Mouse (Mus musculus): Measurements from ENCODE around the gene Ddx1. TPM values are rescaled to one million over a fixed set of nuclear protein-coding genes. Genes with fewer than 3 reads are reported as not detected.

The Ddx1 gene
- polyA plus RNA-seq, 1 experiment, result 12.1 TPM

DNA sequence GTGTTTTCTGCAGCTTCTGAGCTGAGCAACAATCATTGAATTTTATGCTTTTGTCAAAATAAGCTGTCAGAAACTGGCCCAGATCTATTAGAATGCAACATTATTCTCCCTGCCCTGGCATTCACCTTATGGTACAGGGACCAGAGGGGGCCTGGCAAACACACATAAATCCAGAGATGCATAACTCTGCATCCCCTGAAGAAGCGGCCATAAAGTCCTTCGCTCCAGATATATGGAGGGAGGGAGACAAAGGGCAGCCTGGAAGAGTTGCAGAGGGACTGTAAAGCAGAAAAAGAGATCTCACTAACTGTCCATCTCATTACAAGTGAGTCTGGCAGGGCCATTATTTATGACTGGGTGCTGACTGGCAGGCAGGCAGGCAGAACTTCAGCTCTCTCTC lies 6.7 kb upstream of the Ddx1 start:
- Histone ChIP-seq H3K27ac (ENCODE audit: insufficient read depth, low read depth, low read length) (no peak overlapping the region), H3K4me3 (ENCODE audit: insufficient read depth, low read depth, low read length) (no peak overlapping the region), H3K27me3 (replicated peaks; ENCODE audit: control insufficient read depth, insufficient read depth, low read length) (no peaks in the 10 kb centered on the region), H3K36me3 (ENCODE audit: control insufficient read depth, insufficient read depth, low read length) (no peaks in the 10 kb centered on the region), H3K4me1 (ENCODE audit: control insufficient read depth, insufficient read depth, low read length) (no peaks in the 10 kb centered on the region)
- no peak for DNase-seq
- TF ChIP-seq CTCF (conservative IDR thresholded peaks at IDR 0.05; ENCODE audit: insufficient read depth, insufficient read length, low read depth, low read length) (no peak), POLR2A (IDR thresholded peaks at IDR 0.05; ENCODE audit: low read depth, low read length) (no peak)
- WGBS, result 34% methylated on average over 2 of the region's 2 CpGs

DNA sequence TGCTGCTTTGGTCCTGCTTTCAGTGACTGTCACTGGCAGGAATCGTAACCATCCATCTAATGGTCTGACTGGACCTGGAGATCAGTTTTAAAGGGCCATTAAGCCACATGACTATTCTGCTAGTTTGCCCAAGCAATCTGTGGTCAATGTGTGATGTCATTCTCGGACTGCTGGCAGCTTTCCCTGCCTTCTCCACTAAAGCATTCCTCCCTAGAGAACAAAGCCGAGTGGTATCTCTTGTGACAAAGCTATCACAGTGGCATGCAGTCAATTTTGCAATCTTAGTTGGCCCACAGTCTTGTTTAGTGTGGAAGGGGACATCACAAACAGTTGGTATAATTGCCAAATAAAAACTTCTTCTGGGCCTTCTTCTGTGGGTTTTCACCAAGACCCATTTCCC lies 6.1 kb upstream of the Ddx1 start:
- no peak for DNase-seq

DNA sequence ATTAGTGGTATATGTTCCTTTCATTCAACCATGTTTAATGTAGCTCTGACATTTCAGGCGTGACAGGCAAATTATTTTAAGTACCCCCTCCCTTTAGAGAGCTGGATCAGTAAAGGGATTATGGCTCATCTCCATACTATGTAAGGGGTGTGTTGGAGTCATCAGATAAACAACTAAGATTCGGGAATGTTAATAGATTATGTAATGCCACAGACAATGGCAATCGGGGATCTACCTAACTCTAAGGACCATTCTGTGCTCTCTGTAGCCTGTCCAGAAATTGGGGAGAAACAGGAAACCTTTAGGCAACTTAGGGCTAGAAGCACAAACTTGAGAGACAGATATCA lies 533 bp upstream of the Ddx1 start:
- TF ChIP-seq POLR2A (IDR thresholded peaks at IDR 0.05; ENCODE audit: low read depth, low read length) (no peak), CTCF (conservative IDR thresholded peaks at IDR 0.05; ENCODE audit: insufficient read depth, insufficient read length, low read depth, low read length) (no peak)
- Histone ChIP-seq H3K36me3 (ENCODE audit: control insufficient read depth, insufficient read depth, low read length) (no peaks in the 10 kb centered on the region), H3K27ac (ENCODE audit: insufficient read depth, low read depth, low read length) (peak overlapping the region; percentile 61), H3K4me3 (ENCODE audit: insufficient read depth, low read depth, low read length) (no peak overlapping the region), H3K27me3 (replicated peaks; ENCODE audit: control insufficient read depth, insufficient read depth, low read length) (no peaks in the 10 kb centered on the region), H3K4me1 (ENCODE audit: control insufficient read depth, insufficient read depth, low read length) (peaks cover 3% of the 10 kb centered on the region; the same call in 1 of the 2 replicates)
- no peak for DNase-seq
- 88% methylated on average over 3 of the region's 3 CpGs for WGBS

More for the DNA sequence above, 6.1 kb upstream of the Ddx1 start:
- Histone ChIP-seq H3K27ac (ENCODE audit: insufficient read depth, low read depth, low read length) (no peak overlapping the region), H3K4me3 (ENCODE audit: insufficient read depth, low read depth, low read length) (no peak overlapping the region), H3K4me1 (ENCODE audit: control insufficient read depth, insufficient read depth, low read length) (no peaks in the 10 kb centered on the region), H3K36me3 (ENCODE audit: control insufficient read depth, insufficient read depth, low read length) (no peaks in the 10 kb centered on the region), H3K27me3 (replicated peaks; ENCODE audit: control insufficient read depth, insufficient read depth, low read length) (no peaks in the 10 kb centered on the region)
- WGBS, result 37% methylated on average over 3 of the region's 3 CpGs
- TF ChIP-seq CTCF (conservative IDR thresholded peaks at IDR 0.05; ENCODE audit: insufficient read depth, insufficient read length, low read depth, low read length) (no peak), POLR2A (IDR thresholded peaks at IDR 0.05; ENCODE audit: low read depth, low read length) (no peak)

DNA sequence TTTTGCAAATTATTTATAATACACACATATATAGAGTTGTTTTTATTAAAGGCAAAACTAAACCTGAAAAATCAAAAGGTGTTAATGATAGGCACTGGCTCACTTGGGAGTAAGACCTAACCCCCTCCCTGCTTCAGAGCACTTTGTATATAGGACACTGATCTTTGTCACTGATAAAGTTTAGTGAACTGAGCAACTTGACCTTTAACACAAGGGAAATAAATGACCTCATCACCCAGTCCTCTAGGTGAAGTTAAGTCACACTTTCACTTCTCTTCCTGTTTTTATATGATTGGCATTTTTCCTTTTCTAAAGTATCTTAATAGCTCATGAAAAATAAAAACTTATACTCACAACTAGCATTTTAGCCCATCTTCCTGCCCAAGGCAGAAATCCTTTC lies 6.6 kb downstream of the Ddx1 start:
- Histone ChIP-seq H3K27me3 (replicated peaks; ENCODE audit: control insufficient read depth, insufficient read depth, low read length) (no peaks in the 10 kb centered on the region), H3K4me1 (ENCODE audit: control insufficient read depth, insufficient read depth, low read length) (no peaks in the 10 kb centered on the region), H3K36me3 (ENCODE audit: control insufficient read depth, insufficient read depth, low read length) (peaks cover 8% of the 10 kb centered on the region; the same call in 1 of the 2 replicates), H3K4me3 (ENCODE audit: insufficient read depth, low read depth, low read length) (no peak overlapping the region), H3K27ac (ENCODE audit: insufficient read depth, low read depth, low read length) (no peak overlapping the region)
- no peak for TF ChIP-seq POLR2A (IDR thresholded peaks at IDR 0.05; ENCODE audit: low read depth, low read length)
- no peak for TF ChIP-seq CTCF (conservative IDR thresholded peaks at IDR 0.05; ENCODE audit: insufficient read depth, insufficient read length, low read depth, low read length)
- DNase-seq, result no peak

DNA sequence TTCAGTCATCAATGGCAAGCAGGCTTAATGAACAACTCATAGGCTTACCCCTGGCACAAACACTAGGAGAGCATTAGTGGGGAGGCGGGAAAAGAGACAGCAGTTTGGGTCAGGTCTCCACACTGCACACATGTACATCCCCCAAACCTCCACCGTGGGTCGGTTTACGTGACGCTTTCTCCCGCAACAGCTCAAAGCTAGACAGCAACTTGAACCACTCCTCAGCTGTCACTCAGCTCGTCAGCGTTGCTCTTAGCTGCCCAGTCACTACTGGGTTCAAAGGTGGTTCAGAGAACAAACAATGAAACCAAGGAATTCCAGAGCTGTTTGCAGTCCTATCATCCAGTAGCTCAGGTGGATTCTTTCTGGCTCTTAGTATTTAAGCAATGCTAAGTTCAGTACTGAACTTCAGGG lies 30.9 kb downstream of the Ddx1 start:
- WGBS, result 49% methylated on average over 8 of the region's 8 CpGs
- H3K27me3 ChIP-seq (replicated peaks; ENCODE audit: control insufficient read depth, insufficient read depth, low read length), result no peaks in the 10 kb centered on the region
- peak; percentile 69 for DNase-seq
- TF ChIP-seq CTCF (conservative IDR thresholded peaks at IDR 0.05; ENCODE audit: insufficient read depth, insufficient read length, low read depth, low read length) (no peak), POLR2A (IDR thresholded peaks at IDR 0.05; ENCODE audit: low read depth, low read length) (no peak)
- H3K4me1 ChIP-seq (ENCODE audit: control insufficient read depth, insufficient read depth, low read length), result peaks cover 10% of the 10 kb centered on the region
- no peak overlapping the region for H3K4me3 ChIP-seq (ENCODE audit: insufficient read depth, low read depth, low read length)
- peak overlapping the region; percentile 48 for H3K27ac ChIP-seq (ENCODE audit: insufficient read depth, low read depth, low read length)
- peaks cover 3% of the 10 kb centered on the region for H3K36me3 ChIP-seq (ENCODE audit: control insufficient read depth, insufficient read depth, low read length)

DNA sequence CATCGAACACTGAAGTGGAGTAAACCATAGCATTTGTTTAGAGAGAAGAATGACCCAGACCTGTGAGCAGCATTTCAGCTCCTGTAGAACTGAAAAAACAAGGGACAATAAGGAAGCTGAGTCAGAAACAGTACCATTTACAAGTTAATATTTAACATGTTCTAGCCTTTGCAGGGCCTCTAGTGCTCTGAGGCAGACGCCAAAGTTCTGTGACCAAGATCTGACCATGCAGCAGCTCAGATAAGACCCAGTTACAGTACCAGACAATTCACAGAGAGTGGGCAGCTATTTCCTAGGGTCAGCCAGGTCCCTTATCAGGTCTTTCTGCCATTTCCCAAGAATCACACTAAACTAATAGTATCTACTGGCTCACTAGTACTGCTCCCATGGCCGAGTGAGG lies 31.4 kb downstream of the Ddx1 start:
- peak; percentile 67 for DNase-seq
- 45% methylated on average over 3 of the region's 3 CpGs for WGBS
- Histone ChIP-seq H3K27me3 (replicated peaks; ENCODE audit: control insufficient read depth, insufficient read depth, low read length) (no peaks in the 10 kb centered on the region), H3K36me3 (ENCODE audit: control insufficient read depth, insufficient read depth, low read length) (peaks cover 3% of the 10 kb centered on the region), H3K27ac (ENCODE audit: insufficient read depth, low read depth, low read length) (peak overlapping the region; percentile 76), H3K4me3 (ENCODE audit: insufficient read depth, low read depth, low read length) (no peak overlapping the region), H3K4me1 (ENCODE audit: control insufficient read depth, insufficient read depth, low read length) (peaks cover 10% of the 10 kb centered on the region)
- TF ChIP-seq CTCF (conservative IDR thresholded peaks at IDR 0.05; ENCODE audit: insufficient read depth, insufficient read length, low read depth, low read length), result no peak
- TF ChIP-seq POLR2A (IDR thresholded peaks at IDR 0.05; ENCODE audit: low read depth, low read length), result no peak

DNA sequence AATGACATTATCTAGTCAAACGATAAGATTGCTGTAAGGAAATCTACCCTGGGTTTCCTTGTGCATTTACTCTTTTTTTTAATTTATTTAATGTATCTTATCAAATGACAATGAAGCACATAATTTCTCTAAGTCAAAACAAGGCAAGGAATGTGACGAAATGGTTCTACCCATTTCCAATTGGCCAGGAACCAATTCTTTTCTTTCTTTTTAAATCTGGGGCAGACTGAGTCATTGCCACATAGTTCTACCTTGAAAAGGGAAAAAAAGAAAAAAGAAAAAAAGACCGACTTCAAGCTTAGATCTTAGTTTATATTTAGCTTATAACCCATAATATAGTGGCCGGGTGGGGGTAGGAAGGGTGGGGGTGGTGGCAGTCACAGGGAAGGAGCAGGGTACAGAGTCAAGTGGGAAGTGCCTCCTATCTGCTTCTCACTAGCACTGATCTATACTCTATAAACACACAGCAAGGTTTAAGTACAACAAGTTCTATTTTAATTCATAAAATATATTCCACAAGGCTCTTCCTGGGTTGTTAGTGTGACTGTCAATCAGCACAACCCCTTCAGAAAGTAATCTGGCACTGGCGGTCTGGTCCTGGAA lies 32.4 kb downstream of the Ddx1 start:
- Histone ChIP-seq H3K27me3 (replicated peaks; ENCODE audit: control insufficient read depth, insufficient read depth, low read length) (no peaks in the 10 kb centered on the region), H3K4me1 (ENCODE audit: control insufficient read depth, insufficient read depth, low read length) (peaks cover 18% of the 10 kb centered on the region), H3K4me3 (ENCODE audit: insufficient read depth, low read depth, low read length) (no peak overlapping the region), H3K36me3 (ENCODE audit: control insufficient read depth, insufficient read depth, low read length) (peaks cover 3% of the 10 kb centered on the region), H3K27ac (ENCODE audit: insufficient read depth, low read depth, low read length) (peak overlapping the region; percentile 76; the same call in 1 of the 2 replicates)
- 34% methylated on average over 5 of the region's 5 CpGs for WGBS
- TF ChIP-seq CTCF (conservative IDR thresholded peaks at IDR 0.05; ENCODE audit: insufficient read depth, insufficient read length, low read depth, low read length) (no peak), POLR2A (IDR thresholded peaks at IDR 0.05; ENCODE audit: low read depth, low read length) (no peak)
- DNase-seq, result no peak
